Mouse (Mus musculus) cerebellum, postnatal 14 days (tissue): ENCODE measurements around the gene Rbms1.

Source experiments
- DNase-seq, 2 experiments: peaks; one replicate each; pipeline ENCODE4 v3.0.0; 2021; ENCODE audit warnings: mixed read lengths in 2 of 2

Gene Rbms1

DNA sequence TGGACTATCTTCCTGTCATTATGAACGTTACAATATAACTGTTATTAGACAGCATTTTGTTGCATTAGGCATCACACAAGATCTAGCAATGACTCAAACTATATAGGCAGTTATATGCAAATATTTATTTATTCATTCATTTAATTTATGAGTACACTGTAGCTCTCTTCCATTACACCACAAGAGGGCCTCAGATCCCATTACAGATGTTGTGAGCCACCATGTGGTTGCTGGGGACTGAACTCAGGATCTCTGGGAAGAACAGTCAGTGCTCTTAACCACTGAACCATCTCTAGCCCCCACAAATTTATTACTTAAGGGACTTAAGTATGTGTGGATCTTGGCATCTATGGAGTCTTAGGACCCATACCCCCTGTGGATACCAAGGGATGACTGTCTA lies 214.4 kb downstream of the Rbms1 start:
- no peak for DNase-seq

DNA sequence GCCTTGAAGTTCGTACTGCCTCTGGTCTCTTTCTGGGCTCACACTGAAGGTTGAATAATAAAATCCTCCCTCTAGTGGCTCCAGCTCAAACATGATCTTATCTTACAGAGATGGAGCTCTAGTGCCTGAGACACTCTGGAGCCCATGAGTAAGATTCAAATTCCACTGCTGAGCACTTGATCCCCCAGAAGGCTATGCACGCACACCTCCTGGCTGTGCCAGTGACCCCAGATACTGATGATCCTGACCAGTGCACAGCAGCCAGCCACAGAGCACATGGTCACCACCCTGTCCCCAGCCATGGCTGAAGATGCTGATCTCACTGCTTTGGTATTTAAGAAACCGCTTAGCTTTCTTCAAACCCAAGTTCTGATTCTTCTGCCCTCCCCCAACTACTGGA lies 215.4 kb downstream of the Rbms1 start:
- no peak for DNase-seq

- no peak for DNase-seq
These were observed 218.3 kb downstream of the Rbms1 start for GRCm38 (mm10) chr2:60744674-60745073.

DNA sequence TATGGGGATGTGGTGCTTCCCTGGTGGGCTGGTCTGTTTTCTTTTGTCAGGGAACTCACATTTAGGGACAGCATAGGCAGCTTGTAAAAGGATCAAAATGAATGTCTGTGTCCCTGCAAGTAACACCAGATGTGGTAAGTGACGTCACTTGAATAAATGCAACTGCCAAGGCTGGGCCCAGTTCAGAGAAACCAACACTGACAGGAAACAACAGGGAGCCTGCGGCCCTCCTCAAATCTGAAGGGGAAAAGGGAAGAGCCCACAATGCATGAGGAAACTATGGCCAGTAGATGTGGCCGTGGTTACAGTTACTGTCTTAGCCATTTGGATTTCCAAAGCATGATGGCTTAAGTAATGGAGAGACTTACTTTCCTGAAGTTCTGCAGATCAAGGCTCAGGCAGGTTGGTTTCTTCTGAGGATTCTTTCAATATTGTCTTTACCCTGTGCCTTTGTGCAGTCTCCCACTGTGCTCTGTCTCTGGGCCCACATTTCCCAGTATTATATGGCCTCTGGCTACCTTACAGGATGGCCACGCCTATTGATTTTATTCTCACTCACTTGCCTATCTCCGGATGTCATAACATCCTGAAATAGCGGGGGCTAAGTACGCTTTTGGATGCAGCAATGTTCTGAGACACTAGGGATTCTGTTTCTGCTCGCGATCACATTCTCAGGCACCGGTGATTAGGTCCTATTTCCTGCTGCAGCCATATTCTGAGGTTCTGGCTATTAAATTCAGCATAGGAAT lies 223.4 kb downstream of the Rbms1 start:
- DNase-seq: no peak

GRCm38 (mm10) chr2:60730929-60731328 lies 232.1 kb downstream of the Rbms1 start:
- DNase-seq: no peak

DNA sequence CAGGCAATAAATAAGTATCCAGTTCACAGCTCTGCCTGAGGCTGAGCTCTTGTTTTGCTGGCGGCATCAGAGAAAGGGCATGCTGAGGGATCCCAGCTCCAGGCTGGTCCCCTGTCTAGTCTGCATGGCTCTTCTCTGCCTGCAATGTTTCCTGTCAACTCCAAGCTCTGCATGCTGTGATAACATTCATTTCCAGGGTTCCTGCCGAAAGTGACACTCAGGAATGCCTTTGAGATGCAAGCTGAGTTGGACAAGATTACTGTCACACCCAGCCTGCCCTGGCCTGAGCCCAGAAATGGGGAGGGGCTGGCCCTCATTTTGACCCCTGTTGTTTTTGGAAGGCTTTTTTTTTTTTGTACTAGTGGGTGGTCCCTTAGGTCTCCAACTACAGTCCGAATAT lies 233.0 kb downstream of the Rbms1 start:
- peak; percentile 36 to 52 for DNase-seq

DNA sequence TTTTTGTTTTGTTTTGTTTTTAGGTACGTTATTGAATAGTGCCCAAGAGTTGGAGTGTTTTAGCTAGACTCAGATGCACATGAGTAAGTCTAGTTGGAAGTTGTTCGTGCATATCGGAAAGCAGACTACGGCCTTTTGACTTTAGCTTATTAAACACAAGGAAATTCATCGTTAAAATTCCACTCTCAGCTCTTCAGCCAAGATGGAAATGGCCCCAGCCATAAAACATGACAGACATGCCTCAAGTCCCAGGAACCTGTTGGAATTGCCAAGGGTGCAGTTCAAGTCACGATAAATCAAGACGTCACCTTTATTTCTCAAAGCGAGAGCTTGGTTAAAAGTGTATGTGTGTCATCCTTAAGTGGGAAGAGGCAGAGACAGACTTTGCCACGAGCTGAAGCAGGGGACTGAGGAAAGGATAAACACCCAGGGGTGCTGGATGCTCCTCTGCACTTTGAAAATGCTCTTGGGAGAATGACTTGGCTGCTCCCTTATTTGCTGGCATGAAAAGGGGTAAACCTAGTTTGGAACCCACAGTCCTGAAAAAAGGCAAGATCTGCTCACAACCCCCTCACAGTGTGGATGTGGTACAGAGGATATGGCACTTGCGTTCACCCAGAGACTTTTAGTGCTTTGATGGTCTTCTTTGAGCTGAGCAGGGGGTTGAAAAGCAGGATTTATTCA lies 233.9 kb downstream of the Rbms1 start:
- DNase-seq: no peak

DNA sequence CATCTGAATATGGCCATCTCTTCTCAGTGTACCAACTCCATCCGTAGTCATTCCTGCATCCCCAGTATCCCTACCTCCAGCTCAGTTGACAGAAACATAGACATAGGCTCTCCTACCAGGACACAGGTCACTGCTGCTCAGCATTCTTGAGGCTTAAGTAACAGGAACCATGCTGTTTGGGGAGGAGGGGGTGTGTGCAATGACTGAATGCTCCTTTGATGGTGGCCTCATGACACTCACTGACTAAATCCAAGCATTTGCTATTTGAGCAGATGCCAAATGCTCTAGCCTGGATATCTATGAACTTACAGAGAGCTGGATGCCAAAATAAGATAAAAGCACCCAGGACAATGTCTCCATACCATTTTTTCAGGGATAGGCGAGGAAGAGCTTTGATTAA lies 238.3 kb downstream of the Rbms1 start:
- DNase-seq: no peak

- DNase-seq: no peak
These were observed 240.0 kb downstream of the Rbms1 start for GRCm38 (mm10) chr2:60722967-60723366.

DNA sequence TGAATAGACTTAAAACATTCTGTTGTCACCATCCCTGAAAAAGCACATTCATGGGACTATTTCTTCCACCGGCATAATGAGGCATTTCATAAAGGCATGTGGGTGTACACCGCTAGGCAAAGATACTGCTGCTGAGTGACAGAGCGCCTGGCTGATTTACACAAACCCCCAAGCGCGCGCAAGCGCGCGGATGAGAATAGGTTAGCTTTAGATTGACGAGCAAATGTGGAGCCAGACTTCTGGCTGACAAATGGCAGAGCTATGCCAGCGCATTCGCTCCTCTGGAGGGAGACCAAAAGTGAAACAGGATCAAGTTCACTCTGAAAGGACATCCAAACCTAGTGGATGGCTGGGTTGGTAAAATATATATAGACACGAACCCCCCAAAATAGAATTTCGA lies 240.5 kb downstream of the Rbms1 start, which contains the start of gene Itgb6:
Gene Itgb6 (minus strand): TSS at position 130 of the 400 bp plus-strand sequence.
- peak; percentile 41 to 68 for DNase-seq

- DNase-seq: peak; percentile 63 to 70
These were observed 242.1 kb downstream of the Rbms1 start for GRCm38 (mm10) chr2:60720906-60721305.

- DNase-seq: peak; percentile 30 to 34
These were observed 242.8 kb downstream of the Rbms1 start for GRCm38 (mm10) chr2:60720205-60720604.

DNA sequence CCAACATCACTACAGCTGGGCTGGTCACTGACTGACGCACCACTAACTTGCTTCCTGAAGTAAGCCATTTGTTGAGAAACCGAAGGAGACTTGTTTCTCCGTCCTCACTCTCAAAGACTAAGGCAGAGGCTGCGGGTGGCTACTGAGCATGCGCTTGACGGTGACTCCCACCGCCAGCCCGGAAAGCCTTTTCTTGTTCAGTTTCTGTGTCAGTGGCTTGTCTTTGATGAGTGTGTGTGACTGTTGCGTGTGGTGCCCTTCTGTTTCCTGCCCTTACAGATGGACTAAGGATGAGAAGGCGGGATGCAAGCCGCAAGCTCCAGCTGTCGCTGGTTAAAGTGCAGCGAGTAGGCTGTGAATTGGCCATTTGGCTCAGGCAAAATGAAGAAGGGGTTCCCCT lies 245.6 kb downstream of the Rbms1 start:
- DNase-seq: peak; percentile 65 to 79

DNA sequence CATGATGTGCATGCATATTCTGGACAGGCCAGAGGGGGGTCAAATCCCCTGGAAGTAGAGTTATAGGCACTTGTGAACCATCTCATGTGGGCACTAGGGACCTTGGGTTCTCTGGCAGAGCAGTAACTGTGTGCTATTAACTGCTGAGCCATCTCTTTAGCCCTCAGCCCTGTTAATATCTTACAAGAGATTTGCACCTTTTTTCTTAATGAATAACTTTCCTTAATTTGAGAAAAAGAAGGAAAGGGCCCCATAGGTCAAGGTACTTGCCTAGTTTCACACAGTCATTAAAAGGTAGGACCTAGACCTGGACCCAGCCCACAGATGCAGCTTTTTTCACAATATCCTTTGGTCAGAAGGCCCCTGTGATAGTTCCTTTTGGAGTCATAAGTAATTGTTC lies 246.4 kb downstream of the Rbms1 start:
- no peak for DNase-seq

DNA sequence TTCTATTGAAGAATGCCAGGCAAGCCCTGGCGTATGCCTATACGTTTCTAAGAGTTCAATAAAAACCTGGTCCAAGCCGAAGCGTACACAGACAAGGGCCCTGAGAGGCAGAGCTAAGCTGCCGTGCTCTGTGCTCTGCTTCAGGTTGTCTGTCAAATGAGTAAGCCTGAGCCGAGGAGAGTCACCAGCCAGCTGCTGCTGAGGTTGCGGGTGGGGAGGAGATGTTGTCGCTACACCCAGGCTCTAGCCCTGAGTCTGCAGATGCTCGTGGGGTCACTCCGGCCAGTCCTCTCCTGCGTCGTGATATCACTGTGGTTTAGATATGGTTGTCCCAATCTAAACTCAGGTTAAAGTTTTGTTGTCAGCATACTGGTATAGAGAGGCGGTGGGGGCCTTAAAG lies 247.2 kb downstream of the Rbms1 start:
- DNase-seq: no peak

DNA sequence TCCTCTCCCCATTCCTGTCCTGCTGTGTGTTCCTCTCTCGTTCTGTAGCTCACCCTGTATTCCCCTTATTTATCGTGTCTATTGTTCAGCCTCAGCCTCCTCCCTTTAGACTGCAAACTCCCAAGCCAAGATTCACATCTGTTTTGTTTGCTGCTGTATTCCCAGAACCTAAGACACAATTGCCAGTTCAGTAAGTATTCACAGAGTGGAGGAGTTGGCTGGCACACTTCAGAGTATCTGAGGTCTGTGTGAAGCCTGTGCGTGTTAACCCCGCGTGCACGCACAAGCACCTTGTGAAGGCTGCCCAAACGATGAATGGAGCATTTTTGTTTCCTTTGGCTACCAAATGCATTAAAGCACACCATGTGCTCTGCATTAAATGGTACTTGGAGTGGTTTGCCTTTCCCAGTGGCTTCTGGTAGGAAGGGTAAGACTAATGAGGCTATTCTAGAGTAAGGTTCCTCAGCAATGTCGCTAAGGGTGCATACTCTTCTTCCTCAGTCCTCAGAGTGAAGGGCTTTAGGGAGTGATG lies 248.0 kb downstream of the Rbms1 start:
- DNase-seq: no peak

- DNase-seq: no peak
These were observed 248.5 kb downstream of the Rbms1 start for GRCm38 (mm10) chr2:60714475-60714874.

DNA sequence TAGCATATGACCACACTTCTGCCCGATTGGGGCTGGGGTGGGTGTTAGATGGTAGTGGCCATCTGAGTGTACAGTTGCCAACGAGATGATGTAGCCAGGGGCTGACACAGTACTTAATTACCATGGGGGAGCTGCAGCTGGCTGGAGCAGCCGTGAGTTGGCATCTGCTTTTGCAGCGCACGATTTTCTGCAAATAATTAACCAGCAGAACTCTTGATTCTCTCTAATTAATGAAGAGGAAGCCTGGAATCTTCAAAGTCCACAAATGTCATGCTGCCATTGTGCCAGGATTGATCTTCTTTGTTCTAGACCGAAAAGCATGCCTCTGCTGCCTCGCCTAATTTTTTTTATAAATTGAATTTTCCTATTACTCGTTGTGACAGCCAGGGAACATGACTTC lies 249.1 kb downstream of the Rbms1 start:
- no peak for DNase-seq

GRCm38 (mm10) chr2:60712891-60713290 lies 250.1 kb downstream of the Rbms1 start:
- no peak for DNase-seq

GRCm38 (mm10) chr2:60712483-60712882 lies 250.5 kb downstream of the Rbms1 start:
- no peak for DNase-seq

GRCm38 (mm10) chr2:60711098-60711880 lies 251.7 kb downstream of the Rbms1 start:
- DNase-seq: no peak

DNA sequence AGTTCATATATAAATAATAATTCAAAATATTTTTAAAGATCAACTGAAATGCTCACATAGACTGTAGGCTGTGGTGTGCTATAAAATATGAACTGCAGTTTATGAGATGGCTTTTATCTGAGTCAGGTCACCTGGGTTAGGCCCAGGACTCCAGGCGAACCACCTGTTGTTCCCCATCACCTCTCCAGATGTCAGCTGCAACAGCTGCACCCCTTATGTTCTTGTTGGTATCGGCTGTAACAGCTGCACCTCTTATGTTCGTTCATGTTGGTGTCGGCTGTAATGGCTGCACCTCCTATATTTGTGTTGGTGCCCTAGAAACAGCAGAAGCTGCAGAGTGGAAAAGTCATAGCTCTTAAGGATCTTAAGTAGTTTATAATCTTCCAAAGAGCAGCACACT lies 252.7 kb downstream of the Rbms1 start:
- DNase-seq: no peak

GRCm38 (mm10) chr2:60708671-60709070 lies 254.3 kb downstream of the Rbms1 start:
- no peak for DNase-seq
